Mouse (Mus musculus) CD4-positive, CD25-positive, alpha-beta regulatory T cell, adult 2 months (primary cell): ENCODE data around the gene Slc27a2.
A peak's percentile ranks its signal among the peaks of the same experiment; 100 is the strongest.
"Not testable (repeated sequence)": the region's sequence is repeated elsewhere in the genome, so short reads cannot be mapped to it uniquely, and the experiment has no call there.

Source experiments
- DNase-seq: peaks from one replicate; pipeline ENCODE4 v3.0.0-alpha.2; 2012; ENCODE audit warnings: low read depth, low spot score

Gene Slc27a2

GRCm38 (mm10) chr2:126601918-126602600 is 49.9 kb downstream of the Slc27a2 start:
- DNase-seq: no peak

GRCm38 (mm10) chr2:126606061-126606687 is 54.0 kb downstream of the Slc27a2 start:
- DNase-seq: peak; percentile 90

- DNase-seq: no peak
Measured at GRCm38 (mm10) chr2:126606688-126607062, 54.5 kb downstream of the Slc27a2 start.

GRCm38 (mm10) chr2:126607553-126608203 is 55.5 kb downstream of the Slc27a2 start:
- no peak for DNase-seq

GRCm38 (mm10) chr2:126609600-126609999 is 57.4 kb downstream of the Slc27a2 start:
- DNase-seq: not testable (repeated sequence)

- DNase-seq: no peak
Measured at GRCm38 (mm10) chr2:126615355-126615754, 63.1 kb downstream of the Slc27a2 start.

- DNase-seq: no peak
Measured at GRCm38 (mm10) chr2:126618470-126619179, 66.4 kb downstream of the Slc27a2 start.

- DNase-seq: no peak
Measured at GRCm38 (mm10) chr2:126619249-126619704, 67.1 kb downstream of the Slc27a2 start, which contains the start of gene Hdc. Hdc (minus strand) TSS chr2:126619299.

GRCm38 (mm10) chr2:126622455-126622854 is 70.2 kb downstream of the Slc27a2 start:
- no peak for DNase-seq

- no peak for DNase-seq
Measured at GRCm38 (mm10) chr2:126623138-126623537, 70.9 kb downstream of the Slc27a2 start.

GRCm38 (mm10) chr2:126628455-126628995 is 76.3 kb downstream of the Slc27a2 start:
- no peak for DNase-seq

- no peak for DNase-seq
Measured at GRCm38 (mm10) chr2:126633165-126633564, 81.0 kb downstream of the Slc27a2 start.

- DNase-seq: peak; percentile 86
Measured at GRCm38 (mm10) chr2:126635939-126636823, 84.0 kb downstream of the Slc27a2 start.
